Mouse (Mus musculus): Measurements from ENCODE around the gene Hdac9.

DNA sequence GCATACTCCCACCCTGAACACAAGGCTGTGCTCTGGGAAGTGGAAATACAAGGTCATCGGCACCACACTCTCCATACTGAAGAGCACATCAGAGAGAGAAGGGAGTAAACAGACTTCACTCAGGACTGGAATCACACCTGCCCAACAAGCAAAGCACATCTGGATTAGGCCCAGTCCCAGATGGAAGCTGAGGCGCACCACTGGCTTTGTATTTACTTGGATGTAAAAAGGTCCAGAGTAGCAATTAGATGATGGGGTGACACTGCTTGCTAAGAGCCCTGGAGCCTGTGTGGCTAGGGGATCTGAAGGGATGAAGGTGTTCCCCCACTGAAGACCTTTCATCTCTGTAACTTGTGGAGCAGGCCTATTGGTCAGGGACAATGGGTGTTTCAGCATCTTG lies 698.3 kb downstream of the Hdac9 start:
- TF ChIP-seq POLR2A (IDR thresholded peaks at IDR 0.05; ENCODE audit: extremely low read depth, insufficient read depth, low read length) (no peak), CTCF (IDR thresholded peaks at IDR 0.05; ENCODE audit: low read depth, low read length) (no peak)

All from liver, adult 2 months (tissue).